Comparison of ENCODE assay signal across 8 mouse cellular contexts in the genomic region with DNA sequence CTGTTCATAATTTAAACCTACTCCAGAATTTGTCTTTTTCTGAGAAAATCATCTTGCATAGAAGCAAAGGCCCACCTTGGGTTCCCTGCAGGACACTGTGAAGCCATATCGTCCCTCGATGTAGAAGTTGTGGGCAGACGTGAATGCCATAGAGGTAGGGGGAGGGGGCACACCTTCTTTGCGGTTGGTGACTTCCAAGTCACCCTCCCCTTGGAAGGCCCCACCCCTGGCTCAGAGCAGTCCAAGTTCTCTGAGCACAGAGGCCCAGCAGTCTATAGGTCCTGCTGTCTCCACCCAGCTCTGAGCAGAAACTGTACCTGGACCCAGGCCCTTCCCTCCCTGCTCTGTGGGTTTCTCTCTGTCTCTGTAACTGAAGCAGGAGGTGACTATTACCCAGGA. TPM values are rescaled to one million over a fixed set of nuclear protein-coding genes. Genes with fewer than 3 reads are reported as not detected.
DNase-seq lines count a peak whose midpoint lies in the region; ATAC-seq and TF ChIP-seq lines count a peak whose summit lies in the region.

No protein-coding gene starts in this region.

- H3K4me2 ChIP-seq in limb, embryonic 13.5 days (replicated peaks) = peak overlapping the region; percentile 38

- no peak for TF ChIP-seq POLR2A in heart, adult 2 months (IDR thresholded peaks at IDR 0.05; ENCODE audit: insufficient read depth, low read depth, low read length)
- TF ChIP-seq POLR2A in embryonic fibroblast, embryonic 13.5 days (IDR thresholded peaks at IDR 0.05; ENCODE audit: low read depth, low read length) = no peak

- no peaks in the 10 kb centered on the region for H3K36me3 ChIP-seq in heart, adult 2 months (ENCODE audit: control insufficient read depth, insufficient read depth, low read length)
- no peaks in the 10 kb centered on the region for H3K36me3 ChIP-seq in limb, embryonic 13.5 days

- no peaks in the 10 kb centered on the region; the same call in 1 of the 2 replicates for H3K4me1 ChIP-seq in heart, adult 2 months (ENCODE audit: control insufficient read depth, insufficient read depth, low read length)
- H3K4me1 ChIP-seq in embryonic fibroblast, embryonic 13.5 days (ENCODE audit: control insufficient read depth, insufficient read depth, low read length) = peaks cover 10% of the 10 kb centered on the region
- peaks cover 59% of the 10 kb centered on the region for H3K4me1 ChIP-seq in limb, embryonic 13.5 days

- no peak for TF ChIP-seq EP300 in heart, adult 2 months (IDR thresholded peaks at IDR 0.05; ENCODE audit: insufficient read depth, low read depth, low read length)

- no peak overlapping the region for H3K4me3 ChIP-seq in heart, adult 2 months
- H3K4me3 ChIP-seq in embryonic fibroblast, embryonic 13.5 days (ENCODE audit: insufficient read depth, low read length) = no peak overlapping the region
- no peak overlapping the region for H3K4me3 ChIP-seq in limb, embryonic 13.5 days

- peak overlapping the region; percentile 17; the same call in 1 of the 2 replicates for H3K27ac ChIP-seq in heart, adult 2 months
- peak overlapping the region; percentile 62 for H3K27ac ChIP-seq in embryonic fibroblast, embryonic 13.5 days (ENCODE audit: insufficient read depth, low read length)
- peak overlapping the region; percentile 81 for H3K27ac ChIP-seq in limb, embryonic 13.5 days

- no peaks in the 10 kb centered on the region for H3K9me3 ChIP-seq in limb, embryonic 13.5 days

- TF ChIP-seq CTCF in heart, adult 2 months (IDR thresholded peaks at IDR 0.05) = no peak
- no peak for TF ChIP-seq CTCF in embryonic fibroblast, embryonic 13.5 days (IDR thresholded peaks at IDR 0.05; ENCODE audit: borderline replicate concordance, insufficient read depth, low read length)

- H3K27me3 ChIP-seq in heart, adult 2 months (ENCODE audit: control insufficient read depth, insufficient read depth, low read length) = no peaks in the 10 kb centered on the region
- H3K27me3 ChIP-seq in limb, embryonic 13.5 days = no peaks in the 10 kb centered on the region

- H3K9ac ChIP-seq in heart, adult 2 months (ENCODE audit: low read depth, low read length) = no peak overlapping the region
- H3K9ac ChIP-seq in limb, embryonic 13.5 days = 0 out of 2 replicates have a peak overlapping the region, but pooled peaks have one; percentile 14

- no peaks in the 10 kb centered on the region for H3K79me2 ChIP-seq in heart, adult 2 months (replicated peaks; ENCODE audit: control insufficient read depth, insufficient read depth, low read length)

- peak; percentile 34 for ATAC-seq in limb, embryonic 13.5 days (ENCODE audit: low FRiP score, low read depth)
- ATAC-seq in erythroid progenitor cell, adult 5-6 weeks (replicated peaks; ENCODE audit: low FRiP score, poor library complexity, severe bottlenecking) = no peak

- peak in 1 of 2 experiments; percentile 31 for DNase-seq in heart, adult 2 months
- DNase-seq in heart, postnatal 25 days (ENCODE audit: low spot score) = no peak
- DNase-seq in 3134 (ENCODE audit: extremely low read depth, insufficient read length, low spot score) = peak; percentile 39
- DNase-seq in left cerebral cortex, postnatal 14 days (ENCODE audit: low spot score in 2 of 2) = no peak
- DNase-seq in spleen, adult 12 weeks (ENCODE audit: low spot score) = no peak

- 17% methylated on average over 4 of the region's 4 CpGs for WGBS in heart, adult 2 months
- 24% methylated on average over 4 of the region's 4 CpGs for WGBS in limb, embryonic 13.5 days

- intact Hi-C loops in heart, adult 2 months (cut with DNase I) = loop anchor here (1.0 to 5.0 kb wide), 4 partner anchors 110 to 284 kb away; partner anchors contain the start of gene Antxr1
- intact Hi-C loops in heart, postnatal 25 days (cut with DNase I) = loop anchor here (1.0 to 5.0 kb wide), 4 partner anchors 110 to 284 kb away; partner anchors contain the start of gene Antxr1
- intact Hi-C loops in left cerebral cortex, postnatal 14 days (cut with DNase I) = loop anchor here (1.0 to 5.0 kb wide), 4 partner anchors 135 to 420 kb away; partner anchors contain the start of gene Antxr1

RNA-seq across cellular contexts. Expression of gene D6Ertd527e, which starts 2.6 kb away (rescaled TPM):
- not detected for total RNA-seq in heart, adult 2 months (2021)
- 0.04 TPM in 1 of 2 replicates, not detected in the other for polyA plus RNA-seq in heart, adult 2 months (2012; rRNA removed)
- total RNA-seq in heart, postnatal 25 days (2021) = not detected
- polyA plus RNA-seq in embryonic fibroblast, embryonic 13.5 days (2011; ENCODE audit: insufficient read length, low read depth, missing spikeins) = 0.23 and 0.60 TPM in 2 replicates
- 0.56 and 0.59 TPM in 2 replicates for polyA plus RNA-seq in limb, embryonic 13.5 days (2015; fragmentation: Nextera tagmentation; extraction: Ambion mirVana)
- total RNA-seq in left cerebral cortex, postnatal 14 days (2021) = not detected
- not detected in 2 replicates for total RNA-seq in erythroid progenitor cell, adult 5-6 weeks (2015; ENCODE audit: low replicate concordance)
- not detected in 2 replicates for total RNA-seq in erythroid progenitor cell, adult 5-6 weeks (2017; ENCODE audit: low replicate concordance)

RNA-seq across cellular contexts. Expression of gene Gfpt1, which starts 59.3 kb away (rescaled TPM):
- total RNA-seq in heart, adult 2 months (2021) = 10 to 100 TPM; 16.1 to 17.5 TPM
- polyA plus RNA-seq in heart, adult 2 months (2012; rRNA removed) = 6.1 and 13.0 TPM in 2 replicates
- total RNA-seq in heart, postnatal 25 days (2021) = 10 to 100 TPM; 14.8 to 17.7 TPM
- 78.5 and 86.5 TPM in 2 replicates for polyA plus RNA-seq in embryonic fibroblast, embryonic 13.5 days (2011; ENCODE audit: insufficient read length, low read depth, missing spikeins)
- polyA plus RNA-seq in limb, embryonic 13.5 days (2015; fragmentation: Nextera tagmentation; extraction: Ambion mirVana) = 26.2 and 27.3 TPM in 2 replicates
- 10 to 100 TPM; 56.3 to 57.5 TPM for total RNA-seq in left cerebral cortex, postnatal 14 days (2021)
- total RNA-seq in erythroid progenitor cell, adult 5-6 weeks (2015; ENCODE audit: low replicate concordance) = 8.3 and 11.7 TPM in 2 replicates
- total RNA-seq in erythroid progenitor cell, adult 5-6 weeks (2017; ENCODE audit: low replicate concordance) = 4.8 and 6.3 TPM in 2 replicates

Comparison
In these comparisons a context has a peak if more than half of its experiments do, and no peak if none do; other contexts are left out.
1. H3K27ac ChIP-seq: peak in every context shown above with its lines; median percentile 81 in limb, embryonic 13.5 days; 62 in embryonic fibroblast, embryonic 13.5 days; 17 in heart, adult 2 months.